Mouse (Mus musculus) spleen, postnatal 14 days (tissue): Measurements from ENCODE around the gene Trmo.

ENCODE experiments used
- DNase-seq, 2 experiments: peaks; one replicate each; pipeline ENCODE4 v3.0.0; 2021 to 2022; ENCODE audit warnings: low spot score in 2 of 2

Trmo gene

GRCm38 (mm10) chr4:46371030-46371429, 18.2 kb downstream of the Trmo start:
- no peak for DNase-seq

- DNase-seq, result no peak
Observed at GRCm38 (mm10) chr4:46370406-46370805, 18.8 kb downstream of the Trmo start.

DNA sequence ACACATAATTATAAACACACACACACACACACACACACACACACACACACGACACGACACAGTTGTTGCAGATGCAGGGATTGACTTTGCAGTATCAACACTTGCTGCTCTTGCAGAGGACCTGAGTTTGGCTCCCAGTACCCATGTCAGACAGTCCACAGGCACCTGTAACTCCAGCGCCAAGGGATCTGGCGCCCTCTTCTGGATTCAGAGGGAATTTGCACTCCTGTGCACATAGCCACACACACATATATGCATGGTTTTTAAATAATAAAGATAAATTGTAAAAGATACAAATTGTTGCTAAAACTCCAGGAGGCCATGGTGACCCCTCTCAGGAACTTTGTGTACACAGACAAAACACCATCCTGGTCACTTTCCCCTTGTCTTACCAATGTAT, 20.2 kb downstream of the Trmo start:
- no peak for DNase-seq

DNA sequence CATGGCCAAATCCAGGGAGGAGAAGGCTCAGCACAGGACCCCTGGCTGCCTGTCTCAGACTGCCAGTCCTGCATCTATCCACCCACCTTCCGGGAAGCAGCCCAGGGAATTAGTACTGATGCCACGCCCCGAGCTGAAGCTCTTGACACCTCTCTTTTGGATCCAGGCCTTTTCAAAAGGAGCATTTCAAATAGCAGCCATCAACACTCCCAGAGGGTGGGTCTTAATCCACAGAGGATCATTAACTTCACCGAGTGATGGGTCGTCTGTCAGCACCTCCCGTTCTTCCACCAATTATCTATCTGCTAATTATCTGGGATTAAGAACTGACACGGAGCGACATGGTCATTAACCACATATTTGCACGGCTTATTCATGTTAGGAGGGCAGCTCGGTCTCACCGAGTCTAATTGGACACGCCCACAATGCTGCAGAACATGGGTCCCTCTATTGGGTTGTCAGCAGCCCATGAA, 21.7 kb downstream of the Trmo start:
- DNase-seq, result no peak

- no peak for DNase-seq
Observed at GRCm38 (mm10) chr4:46364360-46364759, 24.9 kb downstream of the Trmo start.

DNA sequence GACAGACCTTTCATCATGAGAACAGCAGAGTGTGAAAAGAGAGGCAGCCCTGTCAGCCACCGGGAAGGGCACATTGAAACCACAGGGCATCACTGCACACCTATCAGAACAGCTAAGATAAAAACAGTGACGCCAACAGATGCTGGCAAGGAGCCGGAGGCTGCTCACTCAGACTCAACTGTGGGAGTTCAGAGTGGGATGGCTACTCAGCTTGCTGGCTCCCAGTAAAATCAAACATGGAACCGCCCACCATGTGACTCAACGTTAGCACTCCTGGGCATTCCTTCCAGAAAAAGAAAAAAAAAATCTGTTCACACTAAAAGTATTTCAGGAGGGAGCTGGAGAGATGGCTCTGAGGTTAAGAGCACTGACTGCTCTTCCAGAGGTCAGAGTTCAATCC, 28.0 kb downstream of the Trmo start:
- DNase-seq, result no peak

GRCm38 (mm10) chr4:46359539-46360253, 29.5 kb downstream of the Trmo start:
- DNase-seq, result no peak

GRCm38 (mm10) chr4:46356351-46357133, 32.7 kb downstream of the Trmo start:
- peak; percentile 29 to 60 for DNase-seq

DNA sequence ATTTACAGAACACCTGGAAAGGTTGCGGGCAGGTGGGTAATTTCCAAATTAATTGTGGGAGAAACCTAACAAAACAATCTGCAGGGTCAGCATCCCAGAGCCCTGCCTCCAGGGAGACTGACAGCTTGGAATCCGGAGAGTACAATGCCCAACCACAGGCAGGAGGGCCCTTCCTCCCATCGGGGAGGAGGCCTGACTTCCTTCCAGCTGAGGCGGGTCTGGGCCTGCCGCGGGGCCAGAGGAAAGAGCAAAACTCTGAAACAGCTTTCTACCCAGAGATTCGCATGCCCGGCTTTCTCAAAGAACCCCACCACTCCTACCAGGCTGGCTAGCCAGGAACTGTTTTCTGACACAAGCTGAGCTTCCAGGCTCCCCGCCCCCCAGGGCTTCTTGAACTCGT, 36.2 kb downstream of the Trmo start:
- no peak for DNase-seq

DNA sequence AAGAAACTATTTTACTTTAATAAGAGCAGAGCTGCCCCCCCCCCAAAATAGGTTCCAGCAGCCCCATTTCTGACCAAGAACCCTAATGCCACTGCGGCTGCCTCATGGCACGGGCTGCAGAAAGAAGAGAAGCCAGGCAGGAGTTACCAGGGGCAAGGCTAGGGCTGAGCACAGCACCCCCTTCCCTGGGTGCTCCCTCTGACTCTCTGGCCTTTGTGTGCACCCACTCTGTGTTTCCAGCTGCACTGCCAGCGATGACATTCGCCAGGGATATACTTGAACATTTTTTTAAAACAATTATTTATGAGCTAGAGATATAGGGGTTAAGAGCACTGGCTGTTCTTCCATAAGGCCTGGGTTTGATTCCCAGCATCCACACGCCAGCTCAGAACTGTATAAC, 39.7 kb downstream of the Trmo start:
- no peak for DNase-seq

- DNase-seq, result no peak
Observed at GRCm38 (mm10) chr4:46348897-46349296, 40.3 kb downstream of the Trmo start.

DNA sequence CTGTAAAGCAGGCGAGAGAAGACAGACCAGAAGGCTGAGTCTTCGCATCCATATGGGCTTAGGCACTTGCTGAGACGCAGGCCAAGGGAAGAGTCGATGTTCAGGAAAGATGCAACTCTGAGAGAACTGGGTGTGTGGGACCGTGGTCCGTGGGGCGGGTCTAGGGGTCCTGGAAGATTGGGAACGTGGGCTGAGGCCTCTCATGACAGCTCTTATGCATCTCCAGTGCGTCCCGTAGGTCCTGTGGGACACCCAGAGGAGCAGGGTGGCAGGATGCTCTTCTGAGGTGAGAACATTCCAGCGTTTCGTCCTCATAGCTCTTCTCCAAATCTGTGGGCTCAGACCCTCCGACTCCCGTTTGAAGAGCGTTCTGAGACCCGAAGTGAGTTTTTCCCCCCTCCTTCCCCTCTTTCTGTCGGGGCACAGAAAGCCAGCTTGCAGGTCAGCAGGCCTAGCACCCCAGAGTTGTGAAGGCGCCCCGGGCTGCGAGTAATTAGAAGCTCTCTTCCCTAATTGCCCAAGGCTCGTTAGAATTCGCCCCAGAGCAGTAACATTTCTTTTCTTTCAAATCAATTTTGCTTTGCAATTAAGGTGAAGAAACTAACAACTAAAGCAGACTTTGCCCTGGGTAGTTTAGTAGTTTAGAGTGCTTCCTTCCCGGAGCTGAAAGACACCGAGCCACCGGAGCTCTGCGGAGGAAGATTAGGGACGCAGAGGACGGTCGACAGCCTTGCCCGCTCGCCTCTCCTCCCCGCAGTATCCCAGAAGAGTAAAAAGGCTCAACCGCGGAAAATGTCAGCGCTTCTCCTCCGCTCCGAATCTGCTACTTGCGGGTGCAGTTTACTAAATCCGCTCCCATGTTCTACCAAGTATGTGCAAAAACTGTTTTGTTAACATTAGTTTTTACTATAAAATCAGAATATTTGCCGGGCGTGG, 41.4 kb downstream of the Trmo start:
- no peak for DNase-seq

DNA sequence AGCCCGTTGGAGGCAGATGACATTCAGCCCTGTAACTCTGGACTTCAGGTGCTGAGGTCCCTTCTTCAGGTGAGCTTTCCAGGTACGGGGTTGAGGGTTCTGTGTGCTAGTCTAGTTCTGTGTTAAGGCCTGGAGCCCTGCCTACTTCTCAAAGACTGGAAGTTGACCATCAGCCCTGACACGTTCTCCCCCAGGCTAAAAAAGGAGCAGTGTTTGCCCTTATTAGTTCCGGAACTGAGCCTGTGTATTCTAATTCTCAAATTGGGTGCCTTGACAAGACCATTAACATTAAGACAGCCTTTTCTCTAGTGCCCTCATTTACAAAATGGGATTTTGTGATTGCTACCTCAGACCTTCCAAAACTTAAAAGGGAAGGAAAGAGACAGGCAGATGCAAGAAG, 42.1 kb downstream of the Trmo start:
- no peak for DNase-seq

DNA sequence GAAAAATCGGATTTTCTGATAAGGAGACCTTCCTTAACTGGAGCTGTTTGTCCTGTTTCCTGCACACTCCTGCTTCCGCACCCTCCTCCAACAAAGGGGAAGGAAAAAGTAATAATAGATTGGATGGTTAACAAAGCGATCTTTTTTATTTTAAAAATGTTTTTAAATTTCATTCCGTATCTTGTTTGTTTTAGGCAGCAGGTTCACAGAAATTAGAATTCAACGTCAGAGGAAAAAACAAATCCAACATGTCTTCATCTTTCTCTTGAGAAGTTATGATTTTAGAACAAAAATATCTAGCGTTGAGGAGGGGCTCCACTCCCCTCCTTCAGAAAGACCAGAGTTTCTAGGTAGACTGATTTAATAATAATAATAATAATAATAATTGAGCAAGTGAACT, 43.0 kb downstream of the Trmo start:
- DNase-seq, result no peak

DNA sequence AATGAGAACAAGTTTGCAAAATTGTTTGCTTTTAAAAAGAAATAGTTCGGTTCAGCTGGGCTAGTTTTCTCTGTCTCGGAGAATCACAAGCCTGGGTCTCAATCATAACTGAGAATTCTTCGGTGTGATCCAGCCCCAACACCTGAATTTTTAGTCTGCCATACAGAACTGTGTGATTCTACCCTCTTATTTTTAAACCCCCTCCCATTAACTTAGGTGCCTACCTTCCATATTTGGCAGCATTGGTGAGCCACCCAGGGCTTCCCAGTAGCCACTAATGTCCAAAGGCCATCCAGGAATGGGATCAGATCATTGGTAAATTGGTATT, 43.5 kb downstream of the Trmo start:
- no peak for DNase-seq

DNA sequence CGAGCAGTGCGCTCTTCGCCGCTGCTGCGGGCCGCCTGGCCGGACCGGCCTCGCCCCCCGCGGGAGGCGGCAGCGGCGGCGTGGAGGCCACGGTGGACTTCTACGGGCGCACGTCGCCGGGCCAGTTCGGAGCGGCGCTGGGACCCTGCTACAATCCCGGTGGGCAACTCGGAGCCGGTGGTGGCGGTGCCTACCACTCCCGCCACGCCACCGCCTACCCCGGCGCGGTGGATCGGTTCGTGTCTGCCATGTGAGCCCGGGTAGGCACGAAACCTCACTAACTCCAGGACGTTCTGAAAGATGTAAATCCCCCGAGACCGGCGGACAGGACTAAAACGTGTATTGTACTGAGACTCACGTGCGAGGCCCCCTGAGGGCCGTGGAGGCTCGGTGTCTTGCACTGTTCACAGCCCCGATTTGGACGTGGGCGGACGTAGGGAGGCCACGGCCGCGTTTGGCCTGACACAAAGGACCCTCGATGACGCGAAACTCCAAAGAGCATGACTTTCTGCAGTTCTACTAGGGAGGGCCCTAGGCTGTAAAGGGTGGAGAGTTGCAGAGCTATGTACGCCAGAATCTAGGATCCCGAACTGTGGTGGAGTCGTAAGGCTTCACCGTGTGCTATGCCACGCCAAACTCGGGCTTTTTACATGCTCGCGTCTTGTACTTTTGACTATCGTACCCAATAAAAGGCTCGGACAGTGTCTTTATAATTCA, 44.0 kb downstream of the Trmo start:
- DNase-seq, result no peak

DNA sequence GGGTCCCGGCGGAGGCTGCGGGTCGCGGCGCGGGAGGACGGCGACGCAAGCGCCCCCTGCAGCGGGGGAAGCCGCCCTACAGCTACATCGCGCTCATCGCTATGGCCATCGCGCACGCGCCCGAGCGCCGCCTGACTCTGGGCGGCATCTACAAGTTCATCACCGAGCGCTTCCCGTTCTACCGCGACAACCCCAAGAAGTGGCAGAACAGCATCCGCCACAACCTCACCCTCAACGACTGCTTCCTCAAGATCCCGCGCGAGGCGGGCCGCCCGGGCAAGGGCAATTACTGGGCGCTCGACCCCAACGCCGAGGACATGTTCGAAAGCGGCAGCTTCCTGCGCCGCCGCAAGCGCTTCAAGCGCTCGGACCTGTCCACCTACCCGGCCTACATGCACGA, 44.9 kb downstream of the Trmo start:
- no peak for DNase-seq

DNA sequence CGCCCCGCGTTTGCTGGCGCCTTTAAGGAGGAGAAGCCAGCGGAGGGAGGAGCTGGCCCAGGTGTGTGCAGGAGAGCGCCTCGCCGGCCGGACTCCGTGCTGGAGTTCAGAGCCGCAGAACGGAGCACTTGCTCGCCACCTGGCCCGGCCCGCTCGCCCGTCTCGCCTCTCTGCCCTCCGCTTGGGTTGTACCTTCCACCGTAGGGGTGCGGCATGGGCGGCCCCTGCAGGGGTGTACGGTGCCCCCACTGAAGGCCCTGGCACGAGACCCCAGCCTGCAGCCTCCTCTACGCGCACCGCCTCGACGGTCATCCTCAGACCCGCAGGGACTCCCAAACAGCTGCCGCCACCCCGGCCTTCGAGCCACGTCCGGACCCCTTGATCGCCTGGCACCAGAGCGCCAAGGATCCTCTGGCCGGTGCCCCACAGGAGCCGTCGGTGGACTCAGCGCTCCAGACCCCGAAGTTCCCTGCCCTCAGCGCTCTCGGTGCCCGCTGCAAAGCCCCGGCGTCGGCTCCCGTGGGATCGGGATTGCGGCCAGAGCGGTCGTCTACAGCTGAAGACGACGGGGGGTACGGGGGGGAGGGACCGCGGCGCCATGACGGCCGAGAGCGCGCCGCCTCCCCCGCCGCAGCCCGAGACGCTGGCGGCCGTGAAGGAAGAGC, 45.5 kb downstream of the Trmo start, which contains the start of gene Foxe1:
Gene Foxe1 (plus strand): TSS at position 14 of the 665 bp plus-strand sequence.
- no peak for DNase-seq

GRCm38 (mm10) chr4:46342711-46343286, 46.4 kb downstream of the Trmo start:
- DNase-seq, result no peak

DNA sequence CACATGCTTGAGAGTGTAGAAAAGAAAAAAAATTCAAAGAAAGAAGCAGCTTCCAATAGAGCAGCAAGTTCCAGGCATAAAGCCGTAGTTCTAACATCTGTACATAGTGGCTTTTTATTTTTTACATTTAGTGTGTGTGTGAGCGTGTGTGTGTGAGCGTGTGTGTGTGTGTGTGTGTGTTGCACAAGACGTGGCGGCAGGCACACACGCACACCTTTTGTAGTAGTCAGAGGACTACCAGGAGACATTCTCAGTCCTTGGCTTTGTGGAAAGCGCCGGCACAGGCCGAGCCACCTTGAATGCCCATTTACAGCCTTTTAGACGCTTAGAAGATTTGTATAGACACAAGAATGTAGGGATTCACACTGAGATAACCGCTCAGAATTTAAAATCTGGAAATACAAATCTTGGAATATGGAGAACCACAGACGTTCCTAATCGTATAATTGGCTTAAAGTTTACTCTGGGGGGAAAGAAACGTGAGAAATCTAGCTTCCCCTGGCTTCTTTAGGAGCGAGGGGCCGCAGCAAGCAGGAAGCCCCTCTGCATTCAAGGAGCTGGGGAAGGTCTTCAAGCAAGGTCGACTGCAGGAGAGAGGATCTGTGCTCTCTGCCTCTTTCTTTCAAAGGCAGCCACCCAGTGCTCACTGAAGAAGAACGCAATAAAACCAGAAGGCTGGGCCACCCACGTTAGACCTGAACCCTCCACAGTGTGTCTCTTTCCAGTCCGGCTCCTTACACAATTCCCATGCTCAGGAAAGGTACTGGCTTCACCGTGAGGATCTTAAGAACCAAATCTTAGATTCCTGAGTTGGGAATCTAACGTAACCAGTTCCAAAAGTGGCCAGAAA, 47.2 kb downstream of the Trmo start:
- DNase-seq, result no peak
